Mouse (Mus musculus) kidney, embryonic 14.5 days (tissue): Measurements from ENCODE around the gene Flrt1. TPM values are rescaled to one million over a fixed set of nuclear protein-coding genes. Genes with fewer than 3 reads are reported as not detected.

Experiments used
- ATAC-seq: fragments of 200-750 bp; cut with Nextera tagmentation; 2 replicates; pipeline ENCODE4 v1.8.0; 2017; ENCODE audit warnings: moderate number of reproducible peaks, mild to moderate bottlenecking, moderate TSS enrichment, moderate library complexity; ENCODE audit not compliant: low FRiP score, low TSS enrichment
- H3K27ac ChIP-seq: fragments of 300-500 bp; sonication (generic); 2 replicates; pipeline ENCODE4 v1.5.1; 2014; ENCODE audit warnings: low read depth, mild to moderate bottlenecking, low read length, moderate library complexity, mixed read lengths
- H3K27me3 ChIP-seq: fragments of 300-500 bp; sonication (generic); 2 replicates; pipeline ENCODE4 v1.6.1; 2014; ENCODE audit warnings: mild to moderate bottlenecking, low read length; ENCODE audit not compliant: control insufficient read depth, insufficient read depth
- H3K36me3 ChIP-seq: fragments of 300-500 bp; sonication (generic); 2 replicates; pipeline ENCODE4 v1.6.1; 2014; ENCODE audit warnings: low read length, mixed read lengths; ENCODE audit not compliant: control insufficient read depth, insufficient read depth
- H3K4me1 ChIP-seq: fragments of 300-500 bp; sonication (generic); 2 replicates; pipeline ENCODE4 v1.6.1; 2014; ENCODE audit warnings: low read length, mixed read lengths; ENCODE audit not compliant: control insufficient read depth, insufficient read depth
- H3K4me2 ChIP-seq: fragments of 300-500 bp; sonication (generic); replicated peaks from 2 replicates; pipeline ENCODE4 v1.6.1; 2014; ENCODE audit warnings: low read depth, mild to moderate bottlenecking, low read length
- H3K4me3 ChIP-seq: fragments of 300-500 bp; sonication (generic); 2 replicates; pipeline ENCODE4 v1.5.1; 2014; ENCODE audit warnings: mild to moderate bottlenecking, low read length
- H3K9ac ChIP-seq: fragments of 300-500 bp; sonication (generic); 2 replicates; pipeline ENCODE4 v1.6.1; 2014; ENCODE audit warnings: low read depth, mild to moderate bottlenecking, low read length, moderate library complexity
- H3K9me3 ChIP-seq: fragments of 300-500 bp; sonication (generic); 2 replicates; pipeline ENCODE4 v1.6.1; 2016; ENCODE audit warnings: low read length; ENCODE audit not compliant: control insufficient read depth
- WGBS: fragments of 180-500 bp; shearing (Covaris S2); extraction: QIAGEN DNeasy Blood & Tissue Kit; methylation state at CpG from one replicate; pipeline ENCODE4 v1.1.7; 2014; 5-methylcytosine and 5-hydroxymethylcytosine counted together
- polyA plus RNA-seq: library from polyadenylated mRNA; unstranded; fragments of >200 nt; fragmentation: Nextera tagmentation; extraction: Ambion mirVana; gene quantifications from 2 replicates; pipeline ENCODE4 v1.2.1, GENCODE M21; 2014

Gene Flrt1
- polyA plus RNA-seq, 1 experiment from 2014 or later, result 5.5 TPM

DNA sequence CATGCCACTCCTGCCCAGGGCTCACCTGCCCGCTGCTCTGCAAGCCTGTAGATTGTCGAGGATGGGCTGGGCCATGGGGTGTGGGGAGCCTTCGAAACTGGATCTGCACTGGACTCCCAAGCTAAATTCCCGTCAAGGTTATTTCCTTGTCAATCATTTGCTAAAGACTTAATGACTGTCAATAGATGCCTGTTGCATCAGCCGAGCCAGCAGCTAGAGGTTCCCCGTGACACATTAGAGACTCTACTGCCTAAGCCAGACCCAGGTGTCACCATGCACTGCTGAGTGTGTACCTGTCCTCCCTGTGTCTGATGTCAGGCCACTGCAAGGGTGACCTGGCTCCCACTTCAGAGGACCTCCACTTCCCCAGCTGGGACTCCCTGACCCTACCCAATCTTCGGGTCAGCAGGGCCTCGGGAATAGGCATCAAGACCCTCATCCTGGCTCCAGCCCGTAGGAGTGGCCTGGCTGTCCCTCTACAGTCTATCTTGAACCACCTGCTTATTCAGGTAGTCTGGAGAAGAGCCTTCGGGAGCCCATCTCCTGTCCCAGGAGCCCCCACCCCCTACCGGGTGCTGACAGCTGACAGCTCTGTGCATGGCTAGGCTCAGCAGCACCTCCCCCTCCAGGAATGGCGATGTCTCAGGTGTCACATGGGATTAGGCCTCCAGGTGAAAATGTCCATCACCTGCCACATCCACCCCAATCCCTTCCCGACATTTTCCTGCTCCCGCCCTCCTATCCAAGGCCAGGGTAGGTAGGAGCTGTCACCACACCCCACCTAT is 31.4 kb upstream of the Flrt1 start:
- H3K9me3 ChIP-seq, result no peaks in the 10 kb centered on the region
- no peak for ATAC-seq
- 0 out of 2 replicates have a peak overlapping the region, but pooled peaks have one; percentile 10 for H3K4me2 ChIP-seq
- H3K27ac ChIP-seq, result peak overlapping the region; percentile 89; the same call in 1 of the 2 replicates
- WGBS, result 19% methylated on average over 14 of the region's 14 CpGs
- H3K36me3 ChIP-seq, result no peaks in the 10 kb centered on the region
- no peak overlapping the region for H3K4me3 ChIP-seq
- 0 out of 2 replicates have a peak overlapping the region, but pooled peaks have one; percentile 40 for H3K9ac ChIP-seq
- peaks cover 9% of the 10 kb centered on the region; the same call in 1 of the 2 replicates for H3K27me3 ChIP-seq
- peaks cover 62% of the 10 kb centered on the region for H3K4me1 ChIP-seq

GRCm38 (mm10) chr19:7136016-7136415 is 30.5 kb upstream of the Flrt1 start:
- WGBS, result 11% methylated on average over 9 of the region's 9 CpGs
- Histone ChIP-seq H3K4me3 (no peak overlapping the region; the same call in 1 of the 2 replicates), H3K9ac (peak overlapping the region; percentile 40; the same call in 1 of the 2 replicates), H3K36me3 (no peaks in the 10 kb centered on the region), H3K4me1 (peaks cover 65% of the 10 kb centered on the region), H3K4me2 (0 out of 2 replicates have a peak overlapping the region, but pooled peaks have one; percentile 10), H3K27me3 (peaks cover 9% of the 10 kb centered on the region; the same call in 1 of the 2 replicates), H3K27ac (peak overlapping the region; percentile 89), H3K9me3 (no peaks in the 10 kb centered on the region)
- ATAC-seq, result peak; percentile 76; the same call in 1 of the 2 replicates

GRCm38 (mm10) chr19:7135525-7135924 is 30.0 kb upstream of the Flrt1 start:
- H3K9me3 ChIP-seq, result no peaks in the 10 kb centered on the region
- H3K4me3 ChIP-seq, result no peak overlapping the region
- H3K9ac ChIP-seq, result no peak overlapping the region
- H3K27ac ChIP-seq, result peak overlapping the region; percentile 89
- H3K4me1 ChIP-seq, result peaks cover 63% of the 10 kb centered on the region
- H3K27me3 ChIP-seq, result peaks cover 9% of the 10 kb centered on the region; the same call in 1 of the 2 replicates
- no peaks in the 10 kb centered on the region for H3K36me3 ChIP-seq
- H3K4me2 ChIP-seq, result 0 out of 2 replicates have a peak overlapping the region, but pooled peaks have one; percentile 10
- peak; percentile 89 for ATAC-seq
- WGBS, result 4% methylated on average over 9 of the region's 9 CpGs

DNA sequence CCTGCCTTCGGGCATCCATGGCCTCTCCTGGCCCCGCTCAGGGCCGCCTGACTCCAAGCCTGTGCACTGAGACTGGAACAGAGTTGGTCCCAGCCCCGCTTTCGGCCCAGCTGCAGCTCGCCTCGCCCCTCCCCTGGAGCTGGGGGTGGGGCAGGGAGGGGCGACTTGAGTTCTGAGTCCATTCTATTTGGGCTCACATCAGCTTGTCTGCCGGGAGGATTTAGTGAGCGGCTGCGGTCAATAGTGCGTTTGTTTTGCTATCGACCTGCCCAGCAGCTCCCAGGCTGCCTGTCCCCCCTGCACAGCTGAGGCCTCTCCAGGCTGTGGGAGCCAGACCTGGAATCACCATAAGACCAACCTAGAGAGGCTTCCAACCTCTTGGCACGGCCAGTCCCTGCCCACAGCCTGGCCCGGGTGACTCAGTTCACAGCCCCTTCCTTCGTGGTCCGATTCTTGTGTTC is 29.1 kb upstream of the Flrt1 start:
- Histone ChIP-seq H3K9ac (no peak overlapping the region), H3K4me2 (peak overlapping the region; percentile 6)

DNA sequence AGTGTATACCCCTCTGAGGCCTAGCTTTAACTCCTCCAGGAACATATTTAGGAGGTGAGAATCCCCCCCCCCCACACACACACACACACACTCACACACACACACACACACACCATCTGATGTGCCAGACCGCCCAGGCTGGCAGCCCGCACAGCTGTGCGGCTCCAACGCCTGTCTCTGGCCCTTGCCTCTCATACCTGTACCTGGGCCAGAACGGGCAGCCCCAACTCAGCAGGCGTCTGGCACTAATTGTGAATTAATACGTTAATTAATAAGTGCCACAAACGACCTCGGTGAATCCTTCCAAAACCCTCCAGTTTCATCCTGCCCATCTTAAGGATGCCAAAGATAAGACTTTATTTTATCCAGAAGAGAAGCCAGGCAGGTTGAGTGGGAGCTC is 27.9 kb upstream of the Flrt1 start:
- H3K9me3 ChIP-seq, result no peaks in the 10 kb centered on the region
- H3K4me2 ChIP-seq, result no peak overlapping the region
- no peak for ATAC-seq
- H3K27me3 ChIP-seq, result peaks cover 3% of the 10 kb centered on the region; the same call in 1 of the 2 replicates
- H3K36me3 ChIP-seq, result no peaks in the 10 kb centered on the region
- H3K9ac ChIP-seq, result no peak overlapping the region
- H3K27ac ChIP-seq, result no peak overlapping the region
- peaks cover 58% of the 10 kb centered on the region for H3K4me1 ChIP-seq
- WGBS, result 82% methylated on average over 9 of the region's 9 CpGs
- H3K4me3 ChIP-seq, result no peak overlapping the region

More for the DNA sequence above, 29.1 kb upstream of the Flrt1 start:
- peak; percentile 13; the same call in 1 of the 2 replicates for ATAC-seq
- H3K36me3 ChIP-seq, result no peaks in the 10 kb centered on the region
- H3K27ac ChIP-seq, result peak overlapping the region; percentile 89
- H3K27me3 ChIP-seq, result peaks cover 9% of the 10 kb centered on the region; the same call in 1 of the 2 replicates
- peaks cover 63% of the 10 kb centered on the region for H3K4me1 ChIP-seq
- WGBS, result 11% methylated on average over 17 of the region's 17 CpGs
- no peak overlapping the region for H3K4me3 ChIP-seq
- H3K9me3 ChIP-seq, result no peaks in the 10 kb centered on the region

DNA sequence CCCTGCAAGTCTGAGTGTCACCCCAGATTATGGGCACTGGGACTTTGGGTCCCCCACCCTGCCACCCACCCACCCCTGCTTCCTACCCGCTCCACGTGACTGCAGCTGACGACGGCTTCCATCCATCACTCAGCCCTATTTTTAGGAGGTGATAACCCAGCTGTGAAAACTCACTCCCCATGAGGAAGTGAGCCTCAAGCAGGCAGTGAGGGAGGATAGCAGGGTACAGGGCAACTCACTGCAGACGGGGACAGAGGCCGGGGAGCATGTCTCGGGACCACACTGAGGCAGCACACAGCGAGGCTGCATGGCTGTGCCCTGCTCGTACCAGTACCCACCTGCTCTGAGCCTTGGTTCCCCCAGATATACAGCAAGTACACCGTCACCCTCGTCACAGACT is 24.8 kb upstream of the Flrt1 start:
- WGBS, result 38% methylated on average over 11 of the region's 11 CpGs
- H3K36me3 ChIP-seq, result no peaks in the 10 kb centered on the region
- no peak for ATAC-seq
- H3K4me2 ChIP-seq, result no peak overlapping the region
- H3K4me3 ChIP-seq, result no peak overlapping the region
- no peak overlapping the region for H3K27ac ChIP-seq
- H3K9me3 ChIP-seq, result no peaks in the 10 kb centered on the region
- H3K9ac ChIP-seq, result no peak overlapping the region
- H3K4me1 ChIP-seq, result peaks cover 29% of the 10 kb centered on the region
- H3K27me3 ChIP-seq, result 0 out of 2 replicates have a peak, but pooled peaks cover 7% of the 10 kb centered on the region

- Histone ChIP-seq H3K4me1 (peaks cover 14% of the 10 kb centered on the region), H3K9me3 (no peaks in the 10 kb centered on the region), H3K27ac (no peak overlapping the region), H3K9ac (no peak overlapping the region), H3K4me3 (no peak overlapping the region), H3K36me3 (no peaks in the 10 kb centered on the region), H3K4me2 (no peak overlapping the region), H3K27me3 (0 out of 2 replicates have a peak, but pooled peaks cover 7% of the 10 kb centered on the region)
- no peak for ATAC-seq
- WGBS, result 56% methylated on average over 19 of the region's 19 CpGs
Observed at GRCm38 (mm10) chr19:7128551-7129475, 23.3 kb upstream of the Flrt1 start.

GRCm38 (mm10) chr19:7126933-7127332 is 21.4 kb upstream of the Flrt1 start:
- H3K4me1 ChIP-seq, result peaks cover 20% of the 10 kb centered on the region
- no peak overlapping the region for H3K4me2 ChIP-seq
- H3K4me3 ChIP-seq, result no peak overlapping the region
- no peak overlapping the region for H3K27ac ChIP-seq
- no peaks in the 10 kb centered on the region for H3K9me3 ChIP-seq
- H3K27me3 ChIP-seq, result peaks cover 7% of the 10 kb centered on the region; the same call in 1 of the 2 replicates
- no peak overlapping the region for H3K9ac ChIP-seq
- WGBS, result 61% methylated on average over 2 of the region's 2 CpGs
- H3K36me3 ChIP-seq, result no peaks in the 10 kb centered on the region
- ATAC-seq, result no peak
